Mouse (Mus musculus) left cerebral cortex, adult 9 months (tissue): Measurements from ENCODE around the gene Methig1.

ENCODE experiments used
- DNase-seq, 2 experiments: peaks; one replicate each; pipeline ENCODE4 v3.0.0; 2022; ENCODE audit warnings: low spot score in 2 of 2

Gene Methig1

DNA sequence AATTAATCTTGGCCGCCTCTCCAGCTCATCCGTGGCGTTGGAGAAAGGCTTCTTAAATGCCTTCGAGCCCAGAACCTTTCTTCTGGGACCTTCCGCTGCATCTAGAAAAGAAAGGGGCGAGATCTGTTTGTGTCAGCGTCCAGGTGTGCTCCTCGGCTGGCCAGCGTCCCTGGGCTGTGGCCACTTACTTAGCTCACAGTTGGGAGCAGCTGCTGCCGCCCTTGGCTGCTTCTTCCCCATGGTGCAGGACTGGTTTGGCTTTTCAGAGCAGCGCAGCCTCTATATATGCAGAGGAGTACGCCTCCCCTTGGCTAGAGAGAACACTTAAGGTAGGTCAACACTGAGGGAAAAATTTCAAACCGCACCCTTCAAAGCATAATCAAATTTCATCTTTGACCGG, 71.0 kb downstream of the Methig1 start:
- DNase-seq: no peak

DNA sequence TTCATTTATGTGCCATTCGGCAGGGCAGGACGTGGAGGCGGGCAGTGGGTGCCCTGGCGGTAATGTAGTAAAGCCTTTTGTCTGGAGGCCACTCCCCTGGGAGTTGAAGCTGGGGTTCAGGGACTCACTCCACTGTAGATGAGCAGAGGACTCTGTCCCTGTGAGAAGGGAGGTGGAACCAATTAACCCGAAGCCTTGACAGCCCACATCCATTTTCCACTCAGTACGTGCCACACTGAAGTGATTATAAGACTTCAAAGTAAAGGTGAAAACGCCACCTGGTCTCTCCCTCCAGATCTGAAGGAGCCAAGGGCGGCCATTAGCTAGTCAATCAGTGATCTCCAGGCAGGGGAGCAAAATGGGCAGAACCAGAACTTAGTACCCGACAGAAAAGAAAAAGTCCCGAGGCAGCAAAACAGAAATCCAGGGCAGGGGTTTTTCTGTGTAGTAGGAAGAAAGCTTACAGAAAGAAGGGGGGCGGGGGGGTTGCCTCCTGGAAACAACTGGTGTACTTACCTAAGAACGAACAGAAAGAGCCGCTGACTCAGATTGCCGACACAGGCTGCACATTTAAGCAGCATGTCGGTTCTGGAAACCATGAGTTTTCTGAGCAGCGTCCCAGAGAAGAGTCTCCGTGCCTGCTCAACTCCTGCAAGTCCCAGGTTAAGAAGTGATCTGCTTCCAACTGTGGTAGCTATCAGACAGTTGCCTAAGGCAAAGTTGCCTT, 71.6 kb downstream of the Methig1 start, which contains the start of gene Slc11a2:
Gene Slc11a2, minus strand, starts transcription at position 677 of the 727 bp plus-strand sequence.
- DNase-seq: no peak

DNA sequence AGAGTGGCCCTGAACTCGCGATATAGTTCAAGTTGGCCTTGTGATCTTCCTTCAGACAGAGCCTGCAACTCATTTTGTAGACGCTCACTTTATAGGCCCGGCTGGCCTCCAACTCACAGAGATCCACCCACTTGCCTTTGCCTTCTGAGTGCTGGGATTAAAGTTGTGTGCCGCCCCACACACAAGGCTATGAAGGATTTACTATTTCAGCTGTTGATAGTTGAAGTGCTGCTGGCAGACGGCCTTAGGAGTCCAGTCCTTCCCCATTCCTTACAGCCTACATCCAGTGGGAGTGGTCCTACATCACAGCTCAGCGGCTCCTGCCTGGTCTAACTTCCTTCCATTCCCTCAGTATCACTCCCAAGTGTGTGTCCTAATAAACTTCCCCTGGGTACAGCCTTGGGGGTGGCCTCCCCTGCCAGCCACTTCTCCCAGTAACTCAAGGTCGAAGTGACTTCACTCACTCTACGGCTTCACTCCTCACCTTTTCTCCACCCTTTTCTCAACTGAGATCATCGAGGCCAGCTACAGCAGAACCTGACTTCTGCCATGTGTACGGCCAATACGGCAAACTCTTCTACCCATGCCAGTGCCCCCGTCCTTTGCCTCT, 75.5 kb downstream of the Methig1 start:
- DNase-seq: no peak

DNA sequence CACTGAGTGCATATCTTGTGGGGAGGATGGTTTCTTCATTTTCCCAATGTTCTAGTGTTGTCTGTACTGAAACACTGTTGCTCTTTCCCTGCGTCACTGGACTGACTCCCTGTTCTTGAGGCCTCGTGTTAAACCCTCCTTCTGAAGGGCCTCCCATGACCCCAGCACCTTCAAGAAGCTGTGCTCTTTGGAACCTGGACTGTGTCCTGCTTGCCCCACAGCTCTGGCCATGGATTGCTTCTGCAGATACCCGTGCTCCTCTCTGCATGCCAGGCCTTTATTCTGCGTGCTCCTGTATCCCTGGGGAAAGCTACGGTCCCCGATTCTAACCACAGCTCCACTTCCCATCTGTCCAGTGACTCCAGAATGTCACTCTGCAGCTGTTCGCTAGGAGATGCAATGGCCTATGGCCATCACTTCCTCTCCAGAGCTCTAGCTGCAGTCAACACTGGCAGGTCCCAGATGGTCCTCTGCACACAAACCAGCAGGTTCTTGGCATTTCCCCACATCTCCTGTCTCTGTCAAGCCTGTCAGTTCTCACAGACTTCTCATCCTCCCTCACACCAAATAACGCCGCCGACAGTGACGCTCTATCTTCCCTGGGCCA, 77.1 kb downstream of the Methig1 start:
- DNase-seq: no peak

DNA sequence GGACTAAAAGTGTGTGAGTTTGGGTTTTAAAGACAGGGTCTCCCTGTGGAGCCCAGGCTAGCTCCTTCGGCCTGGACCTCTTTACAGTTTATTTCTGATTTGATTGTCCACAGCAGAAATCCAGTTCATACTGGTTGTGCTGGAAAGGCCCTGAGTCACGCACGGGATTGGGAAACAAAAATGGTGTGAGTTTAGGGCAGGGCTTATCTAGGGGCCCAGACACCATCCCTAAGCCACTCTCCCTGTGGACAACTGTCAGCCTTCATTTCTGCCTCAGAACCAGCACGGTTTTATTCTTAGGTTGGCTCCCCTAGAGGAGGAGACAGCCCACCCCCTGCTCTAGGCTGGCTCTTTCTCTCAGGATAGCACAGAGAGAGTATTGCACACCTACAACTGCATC, 80.3 kb downstream of the Methig1 start:
- no peak for DNase-seq
